Mouse (Mus musculus) lung, postnatal 0 days (tissue): Measurements from ENCODE around the gene Scaf1.

ENCODE experiments used
- CTCF ChIP-seq: IDR thresholded peaks from 2 replicates; pipeline ENCODE4 v1.5.1; 2016; ENCODE audit warnings: antibody characterized with exemption, mild to moderate bottlenecking
- EP300 ChIP-seq: IDR thresholded peaks from 2 replicates; pipeline ENCODE4 v1.6.1; 2016; ENCODE audit warnings: antibody characterized with exemption, mild to moderate bottlenecking, control low read depth

DNA sequence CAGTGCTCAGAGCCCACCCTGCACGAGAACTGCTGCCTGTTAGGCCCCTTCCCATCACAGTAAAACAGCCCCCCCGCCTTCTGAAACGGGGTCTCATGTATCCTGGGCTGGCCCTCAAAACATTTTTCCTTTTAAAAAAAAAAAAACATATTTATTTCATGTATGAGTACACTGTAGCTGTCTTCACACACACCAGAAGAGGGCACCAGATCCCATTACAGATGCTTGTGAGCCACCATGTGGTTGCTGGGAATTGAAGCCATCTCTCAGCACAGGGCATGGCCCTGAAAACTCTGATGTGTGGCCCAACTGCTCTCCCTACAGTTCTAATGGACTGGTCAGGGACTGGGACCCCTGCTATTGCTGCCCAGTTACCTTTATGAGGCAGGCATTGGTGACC lies 37.9 kb downstream of the Scaf1 start:
- TF ChIP-seq CTCF (no peak), EP300 (no peak)
